Mouse (Mus musculus): ENCODE results near the gene Pramef6.
A peak's percentile ranks its signal among the peaks of the same experiment; 100 is the strongest.
"Not testable (repeated sequence)": the region's sequence is repeated elsewhere in the genome, so short reads cannot be mapped to it uniquely, and the experiment has no call there.

Pramef6 gene

DNA sequence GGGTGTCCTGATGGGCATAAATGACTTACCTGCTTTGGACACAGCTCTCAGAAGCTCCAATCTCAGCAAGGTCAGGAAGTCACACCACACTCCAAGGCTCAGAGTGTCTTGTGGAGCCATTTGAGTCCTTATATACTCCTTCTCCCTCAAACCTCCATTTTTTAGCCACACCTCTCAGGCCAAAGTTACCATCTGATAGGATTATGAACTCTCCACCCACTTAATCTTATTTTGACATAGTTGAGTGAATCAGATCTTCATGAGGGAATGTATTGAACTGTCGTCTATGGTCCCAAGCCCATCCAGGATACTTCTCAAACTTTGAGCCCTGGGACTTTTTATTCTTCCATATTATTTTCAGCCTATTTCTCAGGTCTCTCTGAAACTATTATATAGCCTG lies at the start of gene Pramef6:
Pramef6 (minus strand) TSS at position 101 of the 400 bp plus-strand sequence.
- DNase-seq: not testable (repeated sequence)

DNA sequence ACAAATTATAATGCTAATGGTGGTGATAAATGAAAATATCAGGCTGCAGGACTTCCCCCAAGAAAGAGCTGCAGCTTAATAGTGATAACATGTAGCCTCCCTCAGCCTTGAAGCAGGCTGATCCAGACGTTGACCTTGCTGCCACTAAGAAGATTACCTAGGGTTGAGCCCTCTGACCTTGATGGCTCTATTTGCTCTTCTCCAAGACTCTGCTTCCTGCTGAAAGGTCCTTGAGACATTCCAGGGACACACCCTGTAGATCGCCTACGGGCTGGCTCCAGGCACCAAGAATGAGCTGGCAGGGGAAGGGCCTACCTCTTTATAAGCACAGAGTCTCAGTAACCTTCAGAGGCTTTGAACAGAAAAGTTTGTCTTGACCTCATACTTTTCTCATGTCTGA lies 5.8 kb downstream of the Pramef6 start:
- DNase-seq: not testable (repeated sequence)

DNA sequence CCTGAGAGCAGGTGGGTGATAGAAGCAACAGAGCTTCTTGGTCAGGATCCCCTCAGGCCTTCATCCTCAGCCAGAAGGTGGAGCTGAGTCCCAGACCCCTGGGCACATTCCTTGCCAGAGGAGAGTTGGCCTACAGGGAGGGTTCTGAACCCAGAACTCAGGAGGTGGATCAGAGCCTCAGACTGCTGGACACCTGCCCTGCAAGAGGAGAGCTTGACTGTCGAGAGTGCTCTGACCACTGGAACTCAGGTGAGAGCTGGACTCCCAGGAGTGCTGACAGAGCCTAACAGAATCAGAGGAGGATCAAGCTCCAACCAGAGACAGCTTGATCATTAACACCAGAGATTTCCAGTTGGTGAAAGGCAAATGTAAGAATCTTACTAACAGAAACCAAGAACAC lies 17.8 kb downstream of the Pramef6 start:
- peak; percentile 47 to 55 for DNase-seq

GRCm38 (mm10) chr4:143846197-143846596 lies 54.0 kb downstream of the Pramef6 start, which contains the start of gene Gm13103:
Gene Gm13103 (plus strand): TSS chr4:143846497.
- not testable (repeated sequence) for DNase-seq

All from kidney, adult 8-10 months (tissue).